Mouse (Mus musculus): ENCODE results near the gene Rap1gap2. TPM values are rescaled to one million over a fixed set of nuclear protein-coding genes. Genes with fewer than 3 reads are reported as not detected.

Rap1gap2 gene
- polyA plus RNA-seq, 1 experiment from 2014 or later, result 13.1 TPM

DNA sequence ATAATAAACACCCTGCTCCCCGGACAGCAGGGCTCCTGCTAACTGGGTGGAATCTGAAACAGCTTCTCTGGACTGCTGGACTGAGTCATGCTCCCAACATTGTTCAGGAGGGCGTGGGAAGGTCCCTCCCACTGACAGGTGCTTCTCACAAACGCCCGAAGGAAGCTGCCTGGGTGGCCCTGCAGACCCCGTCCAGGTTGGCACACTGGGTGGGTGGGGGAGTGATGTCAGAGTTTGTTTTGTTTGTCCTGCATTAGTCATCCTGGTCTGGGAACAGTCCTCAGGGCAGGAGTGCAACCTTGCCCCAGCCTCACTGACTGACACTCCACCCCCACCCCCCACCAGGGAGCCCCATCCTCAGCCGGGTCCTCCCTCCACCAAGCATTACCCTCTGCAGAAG lies 171.5 kb downstream of the Rap1gap2 start:
- peak overlapping the region; percentile 40; the same call in 1 of the 2 replicates for H3K27ac ChIP-seq
- WGBS, result 23% methylated on average over 6 of the region's 6 CpGs
- ATAC-seq (ENCODE audit: insufficient read depth, low FRiP score, low read depth), result peak; percentile 73
- H3K9me3 ChIP-seq, result no peaks in the 10 kb centered on the region
- no peak overlapping the region for H3K9ac ChIP-seq
- H3K4me1 ChIP-seq, result 0 out of 2 replicates have a peak, but pooled peaks cover 3% of the 10 kb centered on the region
- H3K27me3 ChIP-seq (replicated peaks), result no peaks in the 10 kb centered on the region
- H3K4me2 ChIP-seq, result no peak overlapping the region
- H3K36me3 ChIP-seq, result no peaks in the 10 kb centered on the region
- H3K4me3 ChIP-seq (replicated peaks), result no peak overlapping the region

- H3K27ac ChIP-seq, result no peak overlapping the region
- H3K9ac ChIP-seq, result no peak overlapping the region
- WGBS, result 85% methylated on average over 4 of the region's 4 CpGs
- no peaks in the 10 kb centered on the region for H3K27me3 ChIP-seq (replicated peaks)
- no peak overlapping the region for H3K4me3 ChIP-seq (replicated peaks)
- no peaks in the 10 kb centered on the region for H3K36me3 ChIP-seq
- 0 out of 2 replicates have a peak, but pooled peaks cover 3% of the 10 kb centered on the region for H3K4me1 ChIP-seq
- no peak for ATAC-seq (ENCODE audit: insufficient read depth, low FRiP score, low read depth)
- no peaks in the 10 kb centered on the region for H3K9me3 ChIP-seq
- no peak overlapping the region for H3K4me2 ChIP-seq
Observed at GRCm38 (mm10) chr11:74438249-74438648, 172.5 kb downstream of the Rap1gap2 start.

- Histone ChIP-seq H3K4me2 (no peak overlapping the region), H3K4me1 (no peaks in the 10 kb centered on the region), H3K9ac (no peak overlapping the region), H3K4me3 (replicated peaks) (no peak overlapping the region), H3K27ac (no peak overlapping the region), H3K9me3 (no peaks in the 10 kb centered on the region), H3K27me3 (replicated peaks) (no peaks in the 10 kb centered on the region), H3K36me3 (no peaks in the 10 kb centered on the region)
- WGBS, result 81% methylated on average over 2 of the region's 2 CpGs
- no peak for ATAC-seq (ENCODE audit: insufficient read depth, low FRiP score, low read depth)
Observed at GRCm38 (mm10) chr11:74435366-74435765, 175.3 kb downstream of the Rap1gap2 start.

DNA sequence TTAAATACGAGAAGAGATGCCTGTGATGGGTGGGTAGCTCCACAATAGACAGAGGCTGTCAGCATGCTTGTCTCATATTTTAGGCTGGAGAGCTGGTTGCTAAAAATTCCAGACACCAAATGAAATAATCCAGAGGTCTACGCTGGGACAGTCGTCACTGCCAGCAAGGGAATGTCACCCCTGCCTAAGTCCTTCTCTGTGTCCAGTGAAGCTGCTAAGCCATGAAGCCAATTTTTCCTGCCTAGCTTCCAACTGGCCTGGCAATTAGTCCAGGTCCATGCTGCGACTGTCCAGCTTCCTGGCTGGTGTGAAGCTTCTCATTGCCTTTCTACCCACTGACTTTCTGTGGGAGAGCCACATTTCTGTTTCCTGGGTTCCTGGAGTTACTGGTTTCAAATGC lies 177.7 kb downstream of the Rap1gap2 start:
- Histone ChIP-seq H3K4me2 (no peak overlapping the region), H3K4me3 (replicated peaks) (no peak overlapping the region), H3K9ac (no peak overlapping the region), H3K36me3 (no peaks in the 10 kb centered on the region), H3K27me3 (replicated peaks) (no peaks in the 10 kb centered on the region), H3K4me1 (no peaks in the 10 kb centered on the region), H3K27ac (no peak overlapping the region), H3K9me3 (no peaks in the 10 kb centered on the region)
- WGBS, result 83% methylated on average over 4 of the region's 4 CpGs
- no peak for ATAC-seq (ENCODE audit: insufficient read depth, low FRiP score, low read depth)

GRCm38 (mm10) chr11:74429798-74430529 lies 180.8 kb downstream of the Rap1gap2 start:
- WGBS, result 52% methylated on average over 11 of the region's 11 CpGs
- Histone ChIP-seq H3K9me3 (no peaks in the 10 kb centered on the region), H3K4me3 (replicated peaks) (no peak overlapping the region), H3K4me2 (no peak overlapping the region), H3K27ac (no peak overlapping the region), H3K9ac (no peak overlapping the region), H3K4me1 (no peaks in the 10 kb centered on the region), H3K27me3 (replicated peaks) (no peaks in the 10 kb centered on the region), H3K36me3 (no peaks in the 10 kb centered on the region)
- ATAC-seq (ENCODE audit: insufficient read depth, low FRiP score, low read depth), result no peak

DNA sequence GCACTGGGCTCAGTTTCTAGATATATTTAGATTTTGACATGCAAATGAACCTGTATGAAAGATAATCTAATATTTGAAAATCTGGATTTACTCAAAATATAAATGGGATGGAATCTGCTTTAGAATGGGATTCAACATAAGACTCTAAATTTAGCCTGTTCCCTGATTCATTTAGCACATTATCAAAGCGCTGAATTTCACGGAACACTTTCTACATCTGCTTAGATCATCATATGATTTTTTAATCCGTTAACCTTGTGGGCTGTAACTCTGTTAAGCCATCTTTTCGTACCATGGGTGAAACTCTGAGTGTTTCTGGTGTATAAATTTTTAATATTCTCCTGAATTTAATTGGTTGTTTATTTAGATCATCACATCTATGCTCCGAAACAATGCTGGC lies 184.4 kb downstream of the Rap1gap2 start:
- ATAC-seq (ENCODE audit: insufficient read depth, low FRiP score, low read depth), result no peak

DNA sequence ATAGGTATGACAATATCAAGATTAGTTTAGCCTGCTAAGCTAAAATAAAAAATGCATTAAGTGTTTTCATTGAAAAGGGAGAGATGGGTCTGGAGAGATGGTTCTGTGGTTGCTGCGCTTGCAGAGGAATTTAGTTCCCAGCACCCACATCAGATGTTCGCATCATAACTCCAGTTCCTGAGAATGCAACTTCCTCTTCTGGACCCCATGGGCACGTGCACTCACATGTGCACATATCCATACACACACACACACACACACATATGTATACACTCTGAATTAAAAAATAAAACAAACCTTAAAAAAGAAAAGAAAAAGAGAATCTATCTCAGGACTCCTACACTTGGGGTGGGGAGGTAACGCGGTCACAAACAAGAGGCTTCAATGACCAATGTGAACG lies 188.7 kb downstream of the Rap1gap2 start:
- Histone ChIP-seq H3K36me3 (no peaks in the 10 kb centered on the region), H3K27ac (no peak overlapping the region), H3K4me1 (no peaks in the 10 kb centered on the region), H3K27me3 (replicated peaks) (no peaks in the 10 kb centered on the region), H3K9me3 (no peaks in the 10 kb centered on the region), H3K9ac (no peak overlapping the region), H3K4me3 (replicated peaks) (no peak overlapping the region), H3K4me2 (no peak overlapping the region)
- no peak for ATAC-seq (ENCODE audit: insufficient read depth, low FRiP score, low read depth)
- WGBS, result 83% methylated on average over 6 of the region's 6 CpGs

More for the DNA sequence above, 184.4 kb downstream of the Rap1gap2 start:
- Histone ChIP-seq H3K27me3 (replicated peaks) (no peaks in the 10 kb centered on the region), H3K4me3 (replicated peaks) (no peak overlapping the region), H3K36me3 (no peaks in the 10 kb centered on the region), H3K9ac (no peak overlapping the region), H3K4me1 (no peaks in the 10 kb centered on the region), H3K27ac (no peak overlapping the region), H3K4me2 (no peak overlapping the region), H3K9me3 (no peaks in the 10 kb centered on the region)
- WGBS, result 86% methylated on average over 5 of the region's 5 CpGs

GRCm38 (mm10) chr11:74421151-74421550 lies 189.6 kb downstream of the Rap1gap2 start:
- Histone ChIP-seq H3K27ac (no peak overlapping the region), H3K4me2 (no peak overlapping the region), H3K9ac (no peak overlapping the region), H3K36me3 (no peaks in the 10 kb centered on the region), H3K4me1 (no peaks in the 10 kb centered on the region), H3K27me3 (replicated peaks) (no peaks in the 10 kb centered on the region), H3K9me3 (no peaks in the 10 kb centered on the region), H3K4me3 (replicated peaks) (no peak overlapping the region)
- 70% methylated on average over 4 of the region's 4 CpGs for WGBS
- ATAC-seq (ENCODE audit: insufficient read depth, low FRiP score, low read depth), result no peak

DNA sequence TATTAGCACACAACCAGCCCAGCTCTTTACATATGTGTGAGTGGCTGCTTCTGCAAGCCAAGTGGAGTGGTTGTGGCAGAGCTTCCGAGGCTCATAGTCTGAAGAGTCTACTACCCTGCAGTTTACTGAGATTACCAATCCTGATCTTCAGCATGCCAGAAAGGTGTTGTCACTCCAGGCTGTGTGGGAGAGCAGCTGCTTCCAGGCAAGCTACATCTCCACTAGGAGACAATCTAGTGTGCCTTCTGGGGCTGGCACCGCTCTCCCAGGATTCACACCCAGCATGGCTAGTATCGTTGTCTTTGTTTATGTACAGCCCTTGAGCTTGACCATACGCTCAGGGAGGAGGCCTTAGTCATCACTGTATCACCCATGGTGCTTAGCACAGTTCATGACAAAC lies 191.1 kb downstream of the Rap1gap2 start:
- no peak overlapping the region for H3K27ac ChIP-seq
- H3K27me3 ChIP-seq (replicated peaks), result no peaks in the 10 kb centered on the region
- no peak overlapping the region for H3K9ac ChIP-seq
- no peaks in the 10 kb centered on the region for H3K4me1 ChIP-seq
- no peaks in the 10 kb centered on the region for H3K36me3 ChIP-seq
- H3K9me3 ChIP-seq, result no peaks in the 10 kb centered on the region
- no peak for ATAC-seq (ENCODE audit: insufficient read depth, low FRiP score, low read depth)
- WGBS, result 67% methylated on average over 4 of the region's 4 CpGs
- no peak overlapping the region for H3K4me3 ChIP-seq (replicated peaks)
- no peak overlapping the region for H3K4me2 ChIP-seq

- Histone ChIP-seq H3K9ac (no peak overlapping the region), H3K4me2 (no peak overlapping the region), H3K27ac (no peak overlapping the region), H3K4me3 (replicated peaks) (no peak overlapping the region), H3K27me3 (replicated peaks) (no peaks in the 10 kb centered on the region), H3K9me3 (no peaks in the 10 kb centered on the region), H3K4me1 (0 out of 2 replicates have a peak, but pooled peaks cover 4% of the 10 kb centered on the region), H3K36me3 (no peaks in the 10 kb centered on the region)
- no peak for ATAC-seq (ENCODE audit: insufficient read depth, low FRiP score, low read depth)
- WGBS, result 78% methylated on average over 12 of the region's 12 CpGs
Observed at GRCm38 (mm10) chr11:74415736-74416135, 195.0 kb downstream of the Rap1gap2 start.

GRCm38 (mm10) chr11:74414112-74414511 lies 196.6 kb downstream of the Rap1gap2 start:
- ATAC-seq (ENCODE audit: insufficient read depth, low FRiP score, low read depth), result no peak
- H3K36me3 ChIP-seq, result no peaks in the 10 kb centered on the region
- no peaks in the 10 kb centered on the region for H3K9me3 ChIP-seq
- H3K4me2 ChIP-seq, result no peak overlapping the region
- H3K27ac ChIP-seq, result no peak overlapping the region
- no peak overlapping the region for H3K4me3 ChIP-seq (replicated peaks)
- H3K4me1 ChIP-seq, result peaks cover 15% of the 10 kb centered on the region
- no peaks in the 10 kb centered on the region for H3K27me3 ChIP-seq (replicated peaks)
- WGBS, result 52% methylated on average over 9 of the region's 9 CpGs
- H3K9ac ChIP-seq, result no peak overlapping the region

GRCm38 (mm10) chr11:74413449-74413972 lies 197.2 kb downstream of the Rap1gap2 start:
- 57% methylated on average over 3 of the region's 3 CpGs for WGBS
- Histone ChIP-seq H3K36me3 (no peaks in the 10 kb centered on the region), H3K27ac (no peak overlapping the region), H3K9me3 (no peaks in the 10 kb centered on the region), H3K4me3 (replicated peaks) (no peak overlapping the region), H3K4me2 (no peak overlapping the region), H3K4me1 (peaks cover 21% of the 10 kb centered on the region), H3K9ac (no peak overlapping the region), H3K27me3 (replicated peaks) (no peaks in the 10 kb centered on the region)
- no peak for ATAC-seq (ENCODE audit: insufficient read depth, low FRiP score, low read depth)
